Mouse (Mus musculus) limb, embryonic 10.5 days (tissue): Measurements from ENCODE around the gene Tgm2. TPM values are rescaled to one million over a fixed set of nuclear protein-coding genes. Genes with fewer than 3 reads are reported as not detected.

ENCODE experiments used
- DNase-seq: peaks from one replicate; pipeline ENCODE4 v3.0.0-alpha.2; 2017; ENCODE audit warnings: low spot score
- H3K27ac ChIP-seq: fragments of 300-500 bp; sonication (generic); 2 replicates; pipeline ENCODE4 v1.5.1; 2016; ENCODE audit warnings: mild to moderate bottlenecking
- H3K27me3 ChIP-seq: fragments of 300-500 bp; sonication (generic); 2 replicates; pipeline ENCODE4 v1.6.1; 2016; ENCODE audit warnings: low read depth, mild to moderate bottlenecking; ENCODE audit not compliant: poor library complexity, severe bottlenecking
- H3K36me3 ChIP-seq: fragments of 300-500 bp; sonication (generic); 2 replicates; pipeline ENCODE4 v1.6.1; 2016; ENCODE audit warnings: mild to moderate bottlenecking, moderate library complexity
- H3K4me1 ChIP-seq: fragments of 300-500 bp; sonication (generic); 2 replicates; pipeline ENCODE4 v1.6.1; 2016
- H3K4me3 ChIP-seq: fragments of 300-500 bp; sonication (generic); 2 replicates; pipeline ENCODE4 v1.5.1; 2016; ENCODE audit warnings: mild to moderate bottlenecking, moderate library complexity
- H3K9me3 ChIP-seq: fragments of 300-500 bp; sonication (generic); replicated peaks from 2 replicates; pipeline ENCODE4 v1.6.1; 2016; ENCODE audit warnings: mild to moderate bottlenecking
- WGBS: fragments of 180-500 bp; shearing (Covaris S2); methylation state at CpG from one replicate; pipeline ENCODE4 v1.1.7; 2016; 5-methylcytosine and 5-hydroxymethylcytosine counted together
- polyA plus RNA-seq: library from polyadenylated mRNA; unstranded; fragments of >200 nt; fragmentation: Nextera tagmentation; extraction: Ambion mirVana; gene quantifications from 2 replicates; pipeline ENCODE4 v1.2.1, GENCODE M21; 2016

The Tgm2 gene
- polyA plus RNA-seq, 1 experiment from 2014 or later = 3.7 TPM

DNA sequence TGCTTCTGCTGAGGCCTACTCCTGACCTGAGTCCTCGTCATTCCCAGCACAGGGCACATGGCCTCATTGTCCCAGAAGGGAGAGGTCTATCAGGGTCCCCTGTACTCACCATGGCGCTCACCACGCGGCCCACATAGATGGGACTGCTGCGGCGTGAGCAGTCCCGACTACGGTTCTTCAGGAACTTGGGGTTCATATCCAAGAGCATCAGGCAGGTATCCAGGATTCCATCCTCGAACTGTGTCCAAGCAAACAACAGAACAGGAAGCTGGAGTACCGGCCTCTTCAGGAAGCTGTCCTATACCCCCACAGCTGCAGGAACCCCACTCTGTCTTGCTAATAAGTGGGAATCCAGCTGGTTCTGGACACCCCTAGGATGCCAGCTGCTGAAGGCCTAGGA lies 13.9 kb downstream of the Tgm2 start:
- DNase-seq = no peak
- peaks cover 35% of the 10 kb centered on the region for H3K4me1 ChIP-seq
- no peaks in the 10 kb centered on the region for H3K36me3 ChIP-seq
- H3K27me3 ChIP-seq = no peaks in the 10 kb centered on the region
- 90% methylated on average over 10 of the region's 10 CpGs for WGBS
- H3K27ac ChIP-seq = no peak overlapping the region
- H3K9me3 ChIP-seq = no peaks in the 10 kb centered on the region
- H3K4me3 ChIP-seq = no peak overlapping the region

DNA sequence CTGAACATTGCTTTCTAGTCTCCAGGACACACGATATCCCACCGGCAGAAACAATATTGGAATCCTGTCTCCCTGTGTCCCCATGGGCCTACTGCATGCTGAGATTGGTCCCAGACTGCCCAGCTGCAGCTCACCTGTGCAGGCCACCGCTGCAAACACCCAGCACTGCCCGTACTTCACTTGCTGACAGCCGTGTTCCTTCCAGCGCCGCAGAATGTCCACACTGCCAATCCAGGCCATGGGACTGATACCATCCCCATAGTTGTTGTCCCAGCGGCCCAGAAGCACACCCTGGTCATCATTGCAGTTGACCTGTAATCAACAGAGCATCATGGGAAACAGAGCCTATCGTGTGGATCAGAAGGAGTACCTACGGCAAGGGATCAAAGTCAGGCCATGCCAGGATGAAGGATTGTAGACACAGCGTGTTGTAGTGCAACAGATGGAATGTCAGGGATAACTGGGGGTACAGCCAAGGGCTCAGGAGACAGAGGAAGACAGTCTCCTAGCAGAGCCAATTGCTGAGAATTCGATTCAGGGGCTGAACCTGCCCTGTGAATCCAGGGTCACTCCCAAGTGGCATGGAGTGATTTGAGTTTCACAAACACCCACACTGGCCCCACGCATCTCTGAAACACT lies 14.9 kb downstream of the Tgm2 start:
- Histone ChIP-seq H3K36me3 (no peaks in the 10 kb centered on the region), H3K27ac (peak overlapping the region; percentile 78; the same call in 1 of the 2 replicates), H3K27me3 (no peaks in the 10 kb centered on the region), H3K4me1 (peaks cover 33% of the 10 kb centered on the region), H3K9me3 (no peaks in the 10 kb centered on the region), H3K4me3 (no peak overlapping the region)
- 90% methylated on average over 13 of the region's 13 CpGs for WGBS
- no peak for DNase-seq

DNA sequence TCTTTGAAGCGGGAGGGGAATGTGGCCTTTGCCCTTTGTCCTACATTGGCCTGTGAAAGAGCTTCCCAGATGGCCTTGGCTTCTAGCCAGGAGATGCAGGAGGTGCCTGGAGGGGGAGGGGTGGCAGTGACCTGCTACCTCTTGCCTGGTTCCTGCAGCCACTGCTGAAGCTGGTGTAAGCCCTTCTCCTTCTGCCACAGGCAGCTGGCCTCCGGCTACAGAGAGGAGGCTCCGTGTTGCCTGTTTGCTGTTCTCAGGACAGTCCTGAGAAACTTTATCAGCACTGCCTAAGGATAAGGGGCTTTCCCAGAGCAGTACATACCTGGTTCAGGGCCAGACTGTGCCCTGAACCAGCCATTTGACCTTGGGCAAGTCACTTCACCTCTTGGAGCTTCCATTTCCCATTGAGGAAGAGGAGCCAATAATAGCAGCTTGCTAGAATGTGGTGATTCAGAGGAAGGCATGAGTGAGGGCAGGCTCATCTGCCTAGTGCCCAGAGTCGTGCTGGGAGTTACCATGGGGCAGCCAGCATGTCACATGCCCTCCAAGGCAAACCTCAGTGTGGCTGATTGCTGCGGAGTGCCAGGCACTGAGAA lies 15.7 kb downstream of the Tgm2 start:
- WGBS = 52% methylated on average over 5 of the region's 5 CpGs
- H3K27ac ChIP-seq = peak overlapping the region; percentile 78
- H3K4me1 ChIP-seq = peaks cover 33% of the 10 kb centered on the region
- H3K27me3 ChIP-seq = no peaks in the 10 kb centered on the region
- no peaks in the 10 kb centered on the region for H3K36me3 ChIP-seq
- H3K9me3 ChIP-seq = no peaks in the 10 kb centered on the region
- no peak overlapping the region for H3K4me3 ChIP-seq
- peak; percentile 75 for DNase-seq

DNA sequence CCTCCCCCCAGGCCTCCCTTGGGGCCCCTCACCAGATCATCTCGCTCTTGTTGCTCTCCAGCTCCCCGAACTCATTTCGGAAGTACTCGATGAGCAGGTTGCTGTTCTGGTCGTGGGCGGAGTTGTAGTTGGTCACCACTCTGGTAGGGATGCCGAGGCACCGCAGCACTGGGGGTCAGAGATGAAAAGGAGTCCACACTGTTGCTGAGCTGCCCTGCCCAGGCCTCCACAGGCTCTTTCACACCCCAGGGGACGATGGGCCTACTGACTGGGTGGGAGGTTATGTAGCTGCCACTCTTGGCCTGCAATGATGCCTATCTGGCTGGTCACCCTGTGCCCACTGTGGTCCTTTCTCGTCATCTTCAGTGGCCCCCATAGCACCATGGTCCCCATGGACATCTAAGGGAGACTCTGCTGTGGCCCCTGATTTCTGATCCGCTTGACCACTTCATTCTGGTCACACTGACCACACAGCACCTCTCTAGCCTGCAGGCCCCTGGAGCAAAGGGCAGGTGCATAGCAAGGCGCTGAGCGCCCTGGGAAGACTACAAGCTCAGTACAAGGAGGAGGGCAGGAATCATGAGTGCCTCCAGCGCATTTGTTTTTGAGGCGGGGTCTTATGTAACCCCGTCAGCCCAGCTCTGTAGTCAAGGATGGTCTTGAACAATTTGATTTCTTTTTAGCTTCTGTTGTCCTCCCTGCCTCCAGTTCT lies 16.8 kb downstream of the Tgm2 start:
- H3K27ac ChIP-seq = peak overlapping the region; percentile 78
- no peaks in the 10 kb centered on the region for H3K9me3 ChIP-seq
- 78% methylated on average over 16 of the region's 16 CpGs for WGBS
- peaks cover 33% of the 10 kb centered on the region for H3K4me1 ChIP-seq
- no peaks in the 10 kb centered on the region for H3K36me3 ChIP-seq
- H3K4me3 ChIP-seq = no peak overlapping the region
- no peaks in the 10 kb centered on the region for H3K27me3 ChIP-seq
- no peak for DNase-seq

DNA sequence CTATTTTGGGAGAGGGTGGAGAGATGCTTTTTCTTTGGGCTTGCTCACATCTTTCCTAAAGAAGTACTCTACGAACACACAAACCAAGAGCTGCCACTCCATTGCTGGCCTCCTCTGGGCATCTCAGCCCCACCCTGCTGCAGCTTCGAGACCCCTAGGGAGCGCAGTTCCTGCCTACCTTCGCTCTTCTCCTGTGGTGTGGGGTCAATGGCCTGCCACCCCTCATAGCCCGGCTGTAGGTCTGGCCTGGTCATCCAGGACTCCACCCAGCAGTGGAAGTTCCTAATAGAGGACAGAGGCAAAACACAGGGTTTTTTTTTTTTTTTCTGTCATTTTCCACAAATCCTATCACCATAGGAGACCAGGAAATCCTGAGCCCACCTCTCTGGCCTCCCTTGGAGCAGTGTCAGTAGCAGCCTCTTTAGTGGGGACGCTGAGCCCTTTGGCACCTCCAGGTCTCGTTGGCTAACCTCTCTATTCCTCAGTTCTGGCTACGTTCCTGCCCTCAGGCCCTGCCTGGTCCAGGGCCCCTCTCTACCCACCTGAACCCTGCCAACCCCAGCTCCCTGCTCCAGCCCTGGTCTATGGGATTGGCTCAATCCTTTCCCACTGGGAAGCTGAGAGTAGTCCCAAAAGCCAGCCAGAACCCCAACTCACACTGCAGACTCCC lies 17.6 kb downstream of the Tgm2 start:
- H3K4me3 ChIP-seq = no peak overlapping the region
- no peaks in the 10 kb centered on the region for H3K27me3 ChIP-seq
- H3K4me1 ChIP-seq = peaks cover 33% of the 10 kb centered on the region
- H3K36me3 ChIP-seq = no peaks in the 10 kb centered on the region
- no peaks in the 10 kb centered on the region for H3K9me3 ChIP-seq
- DNase-seq = no peak
- H3K27ac ChIP-seq = peak overlapping the region; percentile 42; the same call in 1 of the 2 replicates
- WGBS = 76% methylated on average over 8 of the region's 8 CpGs

DNA sequence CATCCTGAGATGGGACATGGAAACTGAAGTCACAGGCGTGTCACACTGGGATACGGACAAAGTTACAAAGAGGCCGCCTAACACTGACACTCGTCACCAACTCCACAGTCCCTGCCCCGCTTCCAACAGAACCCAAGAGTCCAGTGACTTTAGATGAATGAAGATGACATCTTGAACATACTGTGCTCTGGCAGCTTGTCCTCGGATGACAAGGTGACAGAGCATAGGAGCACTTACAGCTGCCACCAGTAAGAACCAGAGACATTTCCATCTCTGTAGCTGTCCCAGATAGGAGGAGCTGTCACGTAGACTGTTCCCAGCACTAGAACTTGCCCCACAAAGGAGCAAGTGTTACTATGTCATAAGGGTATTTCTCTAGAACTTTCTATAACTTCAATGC lies 18.4 kb downstream of the Tgm2 start:
- Histone ChIP-seq H3K4me1 (peaks cover 33% of the 10 kb centered on the region), H3K4me3 (no peak overlapping the region), H3K36me3 (no peaks in the 10 kb centered on the region), H3K9me3 (no peaks in the 10 kb centered on the region), H3K27ac (no peak overlapping the region), H3K27me3 (no peaks in the 10 kb centered on the region)
- WGBS = 87% methylated on average over 7 of the region's 7 CpGs
- DNase-seq = no peak

DNA sequence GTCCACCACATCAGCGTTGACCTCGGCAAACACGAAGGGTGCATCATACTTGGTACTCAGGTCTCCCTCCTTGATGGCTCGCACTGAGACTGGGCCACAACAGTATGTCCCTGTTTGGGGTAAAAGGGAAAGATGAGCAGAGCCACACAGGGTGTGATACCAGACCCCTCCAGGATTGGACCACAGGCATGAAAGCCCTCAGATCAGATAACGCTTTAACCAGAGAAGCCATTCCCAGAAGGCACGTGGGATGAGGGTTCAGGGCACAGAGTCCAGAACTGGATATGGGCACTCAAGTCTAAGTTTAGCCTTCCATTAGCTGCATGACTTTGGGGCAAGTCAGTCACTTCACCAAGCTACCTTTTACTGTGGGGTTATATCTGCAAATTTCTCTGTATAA lies 19.0 kb downstream of the Tgm2 start:
- H3K4me1 ChIP-seq = peaks cover 29% of the 10 kb centered on the region
- H3K27me3 ChIP-seq = no peaks in the 10 kb centered on the region
- no peaks in the 10 kb centered on the region for H3K36me3 ChIP-seq
- 89% methylated on average over 6 of the region's 6 CpGs for WGBS
- no peaks in the 10 kb centered on the region for H3K9me3 ChIP-seq
- no peak overlapping the region for H3K4me3 ChIP-seq
- H3K27ac ChIP-seq = no peak overlapping the region
- no peak for DNase-seq

DNA sequence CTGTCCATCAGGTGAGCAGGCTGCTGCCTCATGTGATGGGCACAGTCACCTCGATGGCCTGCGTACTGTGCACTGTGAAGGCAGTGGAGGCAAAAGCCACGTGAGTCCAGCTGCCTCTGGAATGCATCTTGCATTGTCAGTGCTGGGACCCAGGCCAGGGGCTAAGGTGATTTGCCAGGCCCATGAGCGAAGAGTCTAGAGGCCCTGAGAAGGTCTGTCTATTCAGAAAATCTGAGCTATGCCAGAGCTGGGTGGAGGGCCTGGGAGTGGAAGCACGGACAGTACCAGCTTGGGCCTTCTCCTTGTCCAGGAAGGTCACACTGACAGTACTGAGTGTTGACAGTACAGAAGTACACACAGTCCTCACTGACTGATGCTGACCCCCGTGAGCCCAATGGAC lies 23.4 kb downstream of the Tgm2 start:
- no peaks in the 10 kb centered on the region for H3K9me3 ChIP-seq
- 88% methylated on average over 6 of the region's 6 CpGs for WGBS
- H3K27me3 ChIP-seq = no peaks in the 10 kb centered on the region
- peaks cover 9% of the 10 kb centered on the region for H3K4me1 ChIP-seq
- H3K27ac ChIP-seq = 0 out of 2 replicates have a peak overlapping the region, but pooled peaks have one; percentile 8
- no peak for DNase-seq
- no peak overlapping the region for H3K4me3 ChIP-seq
- no peaks in the 10 kb centered on the region for H3K36me3 ChIP-seq

DNA sequence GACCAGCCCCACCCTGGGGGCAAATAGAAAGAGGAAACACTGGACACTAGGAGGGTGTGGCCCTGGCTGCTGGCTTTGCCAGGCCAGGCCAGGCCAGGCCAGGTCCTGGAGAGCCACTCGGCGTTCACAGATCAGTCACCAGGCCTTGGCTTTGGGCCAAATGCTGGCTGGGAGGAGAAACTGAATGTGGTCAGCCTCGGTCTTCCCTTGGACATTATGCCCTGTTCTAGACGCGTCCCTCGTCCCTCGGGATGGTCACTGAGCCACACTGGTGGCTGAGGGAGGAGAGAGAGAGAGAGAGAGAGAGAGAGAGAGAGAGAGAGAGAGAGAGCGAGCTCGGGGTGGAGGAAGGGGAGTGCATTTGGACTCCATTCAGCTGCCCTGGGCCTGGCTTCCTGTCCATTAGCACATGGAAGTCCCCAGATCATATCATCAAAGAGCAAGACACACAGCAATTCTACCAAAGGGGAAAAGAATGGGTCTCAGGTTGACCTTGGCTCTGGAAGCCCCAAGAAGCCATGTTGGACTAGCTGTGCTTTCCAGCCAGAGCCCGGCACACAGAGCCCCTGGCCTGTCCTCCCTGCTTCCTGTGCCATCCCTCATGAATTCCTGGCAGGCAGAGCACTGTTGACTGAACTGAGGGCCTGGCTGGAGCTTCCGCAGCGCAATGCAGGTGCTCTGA lies 24.4 kb downstream of the Tgm2 start:
- H3K4me3 ChIP-seq = no peak overlapping the region
- H3K4me1 ChIP-seq = peaks cover 15% of the 10 kb centered on the region
- WGBS = 83% methylated on average over 10 of the region's 12 CpGs
- H3K27ac ChIP-seq = peak overlapping the region; percentile 6; the same call in 1 of the 2 replicates
- no peaks in the 10 kb centered on the region for H3K27me3 ChIP-seq
- no peaks in the 10 kb centered on the region for H3K36me3 ChIP-seq
- H3K9me3 ChIP-seq = no peaks in the 10 kb centered on the region
- DNase-seq = no peak

DNA sequence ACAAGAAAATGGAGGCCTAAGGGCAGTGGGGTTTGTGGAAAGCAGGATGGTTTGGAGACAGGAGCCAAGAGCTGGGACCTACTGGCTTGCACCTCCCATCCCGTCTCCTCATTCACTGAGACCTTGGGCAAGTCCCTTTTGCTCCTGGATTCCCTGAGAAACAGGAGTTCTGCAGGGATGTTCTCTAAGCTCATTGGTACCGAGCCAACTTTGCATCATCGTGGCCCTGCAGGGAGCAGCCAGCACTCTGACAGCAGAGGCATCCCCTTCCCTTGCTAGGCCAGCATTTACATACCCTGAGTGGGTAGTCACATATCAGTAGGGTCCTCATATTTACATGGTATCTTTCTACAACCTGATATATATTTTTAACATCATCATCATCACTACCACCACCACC lies 25.4 kb downstream of the Tgm2 start:
- peaks cover 20% of the 10 kb centered on the region for H3K4me1 ChIP-seq
- 85% methylated on average over 3 of the region's 3 CpGs for WGBS
- H3K4me3 ChIP-seq = no peak overlapping the region
- DNase-seq = no peak
- no peak overlapping the region for H3K27ac ChIP-seq
- H3K36me3 ChIP-seq = no peaks in the 10 kb centered on the region
- H3K9me3 ChIP-seq = no peaks in the 10 kb centered on the region
- no peaks in the 10 kb centered on the region for H3K27me3 ChIP-seq

DNA sequence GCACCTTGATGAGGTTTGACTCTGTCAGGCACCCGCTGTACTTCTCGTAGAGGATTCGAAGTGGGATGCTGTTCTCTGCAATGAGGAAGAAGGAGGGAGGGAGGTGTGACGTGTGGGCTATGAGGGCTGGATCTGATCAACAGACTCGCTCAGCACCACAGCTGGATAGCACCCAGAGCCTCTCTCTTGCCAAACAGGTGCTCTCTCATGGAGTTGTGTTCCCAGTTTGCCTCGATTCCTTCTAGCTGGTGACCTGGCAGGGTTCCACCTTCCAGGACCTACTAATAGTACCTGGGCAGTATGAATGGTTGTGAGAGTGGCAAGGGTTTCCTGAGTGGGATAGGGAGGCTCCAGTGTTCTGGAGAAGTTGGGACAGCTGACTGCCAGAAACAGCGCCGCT lies 26.0 kb downstream of the Tgm2 start:
- no peaks in the 10 kb centered on the region for H3K27me3 ChIP-seq
- DNase-seq = no peak
- H3K27ac ChIP-seq = no peak overlapping the region
- no peaks in the 10 kb centered on the region for H3K9me3 ChIP-seq
- 82% methylated on average over 8 of the region's 8 CpGs for WGBS
- peaks cover 20% of the 10 kb centered on the region for H3K4me1 ChIP-seq
- H3K4me3 ChIP-seq = no peak overlapping the region
- no peaks in the 10 kb centered on the region for H3K36me3 ChIP-seq

DNA sequence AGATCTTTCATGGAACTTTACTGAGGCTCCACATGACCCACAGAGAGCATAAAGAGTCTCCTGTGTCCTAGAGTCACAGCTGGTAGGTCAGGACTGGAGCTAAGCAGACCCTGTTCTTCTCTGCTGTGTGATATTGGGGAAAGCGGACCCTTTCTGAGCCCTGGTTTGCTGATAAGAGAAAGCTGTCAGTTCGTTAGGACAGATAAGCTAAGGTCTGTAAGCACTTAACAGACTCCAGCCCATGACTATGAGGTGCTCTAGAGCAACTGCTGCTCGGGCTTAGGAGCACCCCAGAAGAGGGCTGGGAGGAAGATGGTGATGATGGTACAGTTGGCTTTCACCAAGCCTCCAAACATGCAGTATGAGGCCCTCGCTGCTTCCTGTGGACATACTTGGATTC lies 27.1 kb downstream of the Tgm2 start:
- DNase-seq = no peak
- no peaks in the 10 kb centered on the region for H3K27me3 ChIP-seq
- H3K4me3 ChIP-seq = no peak overlapping the region
- 83% methylated on average over 4 of the region's 4 CpGs for WGBS
- no peaks in the 10 kb centered on the region for H3K36me3 ChIP-seq
- no peak overlapping the region for H3K27ac ChIP-seq
- peaks cover 20% of the 10 kb centered on the region for H3K4me1 ChIP-seq
- H3K9me3 ChIP-seq = no peaks in the 10 kb centered on the region
